Mouse (Mus musculus) kidney, adult 2 months (tissue): ENCODE results near the gene Plaa.

ENCODE experiments used
- CTCF ChIP-seq: fragments of 200-500 bp; conservative IDR thresholded peaks from 2 replicates; pipeline ENCODE4 v1.5.1; 2011; ENCODE audit warnings: low read depth, mild to moderate bottlenecking, control low read depth, low read length, moderate library complexity, mixed read lengths; ENCODE audit not compliant: insufficient read depth, insufficient read length
- POLR2A ChIP-seq: fragments of 200-500 bp; IDR thresholded peaks from one replicate; pipeline ENCODE4 v1.6.1; 2011; ENCODE audit warnings: low read depth, low read length, control low read depth

GRCm38 (mm10) chr4:94602496-94603030, 481 bp downstream of the Plaa start:
- no peak for TF ChIP-seq CTCF
- no peak for TF ChIP-seq POLR2A
